Mouse (Mus musculus) intestine, embryonic 14.5 days (tissue): Measurements from ENCODE around the gene Lcn4. TPM values are rescaled to one million over a fixed set of nuclear protein-coding genes. Genes with fewer than 3 reads are reported as not detected.

ENCODE experiments used
- ATAC-seq: fragments of 200-750 bp; cut with Nextera tagmentation; replicated peaks from 2 replicates; pipeline ENCODE4 v1.8.0; 2017; ENCODE audit warnings: low read depth, moderate number of reproducible peaks, moderate TSS enrichment, moderate library complexity; ENCODE audit not compliant: low FRiP score, low TSS enrichment
- DNase-seq: peaks from one replicate; pipeline ENCODE4 v3.0.0-alpha.2; 2018; ENCODE audit warnings: low spot score
- H3K27ac ChIP-seq: fragments of 300-500 bp; sonication (generic); 2 replicates; pipeline ENCODE4 v1.5.1; 2014; ENCODE audit warnings: low read depth, mild to moderate bottlenecking, control low read depth
- H3K27me3 ChIP-seq: fragments of 300-500 bp; sonication (generic); replicated peaks from 2 replicates; pipeline ENCODE4 v1.6.1; 2014; ENCODE audit warnings: low read length, control low read depth; ENCODE audit not compliant: control insufficient read depth, insufficient read depth
- H3K36me3 ChIP-seq: fragments of 300-500 bp; sonication (generic); 2 replicates; pipeline ENCODE4 v1.6.1; 2014; ENCODE audit warnings: low read length, control low read depth; ENCODE audit not compliant: control insufficient read depth, insufficient read depth
- H3K4me1 ChIP-seq: fragments of 300-500 bp; sonication (generic); replicated peaks from 2 replicates; pipeline ENCODE4 v1.6.1; 2014; ENCODE audit warnings: low read length, control low read depth, mixed read lengths; ENCODE audit not compliant: control insufficient read depth, insufficient read depth
- H3K4me2 ChIP-seq: fragments of 300-500 bp; sonication (generic); 2 replicates; pipeline ENCODE4 v1.6.1; 2014; ENCODE audit warnings: low read length
- H3K4me3 ChIP-seq: fragments of 300-500 bp; sonication (generic); 2 replicates; pipeline ENCODE4 v1.5.1; 2014; ENCODE audit warnings: low read depth, low read length, control low read depth, mixed read lengths
- H3K9ac ChIP-seq: fragments of 300-500 bp; sonication (generic); 2 replicates; pipeline ENCODE4 v1.6.1; 2014; ENCODE audit warnings: mild to moderate bottlenecking, low read length
- H3K9me3 ChIP-seq: fragments of 300-500 bp; sonication (generic); 2 replicates; pipeline ENCODE4 v1.6.1; 2016; ENCODE audit warnings: low read length, control low read depth; ENCODE audit not compliant: control insufficient read depth
- WGBS: fragments of 180-500 bp; shearing (Covaris S2); extraction: QIAGEN DNeasy Blood & Tissue Kit; methylation state at CpG from one replicate; pipeline ENCODE4 v1.1.7; 2014; 5-methylcytosine and 5-hydroxymethylcytosine counted together
- polyA plus RNA-seq: library from polyadenylated mRNA; unstranded; fragments of >200 nt; fragmentation: Nextera tagmentation; extraction: Ambion mirVana; gene quantifications from 2 replicates; pipeline ENCODE4 v1.2.1, GENCODE M21; 2014

The Lcn4 gene
- polyA plus RNA-seq, 1 experiment from 2014 or later, result not detected

DNA sequence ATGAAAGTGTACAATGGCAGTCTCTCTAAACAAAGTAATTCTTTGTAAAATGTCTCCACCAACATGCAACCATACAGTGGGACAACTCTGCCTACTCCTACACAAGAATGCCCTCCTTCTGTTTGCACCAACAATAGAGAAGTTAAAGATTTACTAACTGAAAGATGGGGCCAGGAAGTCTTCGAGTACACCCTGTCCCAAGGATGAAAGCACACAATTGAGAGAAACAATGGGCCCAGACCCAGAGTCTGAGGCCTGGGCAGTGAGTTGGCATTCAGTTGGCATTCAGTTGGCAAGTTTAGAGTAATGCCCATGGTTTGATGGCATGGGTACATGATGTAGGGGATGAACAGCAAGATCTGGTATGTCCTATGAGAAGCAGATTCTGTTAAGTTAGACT lies 16.4 kb downstream of the Lcn4 start:
- Histone ChIP-seq H3K9me3 (no peaks in the 10 kb centered on the region), H3K4me3 (no peak overlapping the region), H3K4me1 (no peaks in the 10 kb centered on the region), H3K27ac (no peak overlapping the region), H3K9ac (no peak overlapping the region), H3K36me3 (no peaks in the 10 kb centered on the region), H3K4me2 (no peak overlapping the region), H3K27me3 (no peaks in the 10 kb centered on the region)
- ATAC-seq (no peak), DNase-seq (no peak)
- 52% methylated on average over 1 of the region's 1 CpGs for WGBS

GRCm38 (mm10) chr2:26646643-26647293 lies 24.3 kb downstream of the Lcn4 start:
- Histone ChIP-seq H3K9me3 (no peaks in the 10 kb centered on the region), H3K27me3 (no peaks in the 10 kb centered on the region), H3K36me3 (no peaks in the 10 kb centered on the region), H3K27ac (no peak overlapping the region), H3K4me1 (no peaks in the 10 kb centered on the region), H3K4me3 (no peak overlapping the region), H3K9ac (no peak overlapping the region), H3K4me2 (no peak overlapping the region)
- DNase-seq, result peak; percentile 95
- WGBS, result 31% methylated on average over 3 of the region's 3 CpGs
- ATAC-seq, result peak; percentile 90

GRCm38 (mm10) chr2:26643942-26644341 lies 27.1 kb downstream of the Lcn4 start:
- ATAC-seq (no peak), DNase-seq (peak; percentile 84)
- Histone ChIP-seq H3K4me3 (no peak overlapping the region), H3K27ac (no peak overlapping the region), H3K9ac (no peak overlapping the region), H3K27me3 (no peaks in the 10 kb centered on the region), H3K9me3 (no peaks in the 10 kb centered on the region), H3K4me2 (no peak overlapping the region), H3K4me1 (peaks cover 8% of the 10 kb centered on the region), H3K36me3 (peaks cover under 1% of the 10 kb centered on the region; the same call in 1 of the 2 replicates)
- 65% methylated on average over 2 of the region's 2 CpGs for WGBS

- 70% methylated on average over 7 of the region's 7 CpGs for WGBS
- Histone ChIP-seq H3K27ac (peak overlapping the region; percentile 54; the same call in 1 of the 2 replicates), H3K27me3 (no peaks in the 10 kb centered on the region), H3K36me3 (peaks cover 28% of the 10 kb centered on the region), H3K9me3 (no peaks in the 10 kb centered on the region), H3K4me2 (no peak overlapping the region), H3K9ac (no peak overlapping the region), H3K4me1 (peaks cover 23% of the 10 kb centered on the region), H3K4me3 (no peak overlapping the region)
- no peak for DNase-seq
- no peak for ATAC-seq
These were observed 30.0 kb downstream of the Lcn4 start for GRCm38 (mm10) chr2:26641006-26641647.

DNA sequence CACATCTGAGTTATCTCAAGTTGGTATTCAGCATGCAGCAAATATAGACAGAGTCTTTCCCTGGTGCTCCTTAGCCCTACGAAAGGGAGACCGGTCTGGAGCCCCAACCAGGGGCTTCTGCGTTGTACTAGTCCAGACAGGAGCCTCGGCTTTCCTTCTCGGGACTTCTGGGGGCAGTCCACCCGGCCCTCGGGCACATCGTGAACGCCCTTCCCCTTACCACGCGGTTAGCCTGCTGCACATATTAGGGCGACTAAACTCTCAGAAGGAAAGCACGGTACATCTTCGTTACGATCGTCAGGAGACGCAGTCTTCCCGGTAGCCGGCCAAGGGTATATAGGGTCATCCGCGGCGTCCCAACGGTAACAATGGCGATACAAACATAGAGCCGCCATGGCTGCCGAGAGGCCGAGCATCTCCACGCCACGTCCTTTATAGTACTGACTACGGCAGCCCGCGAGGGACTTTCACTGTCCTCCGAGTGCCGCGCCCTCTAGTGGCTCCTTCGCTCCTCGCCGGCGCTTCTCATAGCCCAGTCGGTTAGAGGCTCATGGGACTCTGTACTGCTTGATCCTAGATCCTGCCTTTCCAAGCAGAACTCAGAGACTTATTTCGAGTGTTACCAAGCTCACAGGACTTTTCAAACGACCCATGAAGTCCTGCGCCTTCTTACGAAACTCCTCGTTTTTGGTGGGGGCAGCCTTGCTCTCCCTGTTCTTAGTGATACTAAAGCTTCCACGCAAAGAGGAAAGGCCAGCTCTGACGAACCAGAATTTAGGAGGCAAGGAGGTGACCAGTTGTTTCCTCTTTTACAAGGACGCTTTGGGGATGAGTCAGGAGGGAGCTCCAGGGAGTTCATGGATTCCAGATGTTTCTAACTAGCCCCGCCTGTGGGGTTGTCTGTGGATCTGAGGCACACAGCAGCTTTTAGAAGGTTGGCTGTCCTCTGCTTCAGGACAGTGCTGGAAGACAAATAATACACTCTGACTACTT lies 30.9 kb downstream of the Lcn4 start:
- H3K4me1 ChIP-seq, result peaks cover 23% of the 10 kb centered on the region
- WGBS, result 5% methylated on average over 49 of the region's 49 CpGs

GRCm38 (mm10) chr2:26639083-26639482 lies 32.0 kb downstream of the Lcn4 start:
- peak overlapping the region; percentile 97 for H3K9ac ChIP-seq
- H3K27me3 ChIP-seq, result no peaks in the 10 kb centered on the region
- ATAC-seq, result 0 out of 2 replicates have a peak, but pooled peaks have one; percentile 30
- peaks cover 49% of the 10 kb centered on the region for H3K36me3 ChIP-seq
- H3K4me1 ChIP-seq, result peaks cover 23% of the 10 kb centered on the region
- peak overlapping the region; percentile 91 for H3K4me2 ChIP-seq
- 5% methylated on average over 8 of the region's 8 CpGs for WGBS
- H3K27ac ChIP-seq, result peak overlapping the region; percentile 76; the same call in 1 of the 2 replicates
- DNase-seq, result no peak
- peak overlapping the region; percentile 97 for H3K4me3 ChIP-seq
- H3K9me3 ChIP-seq, result no peaks in the 10 kb centered on the region

More for the DNA sequence above, 30.9 kb downstream of the Lcn4 start:
- Histone ChIP-seq H3K4me2 (peak overlapping the region; percentile 91), H3K9me3 (no peaks in the 10 kb centered on the region), H3K9ac (peak overlapping the region; percentile 97), H3K27ac (peak overlapping the region; percentile 76), H3K27me3 (no peaks in the 10 kb centered on the region), H3K4me3 (peak overlapping the region; percentile 97), H3K36me3 (peaks cover 38% of the 10 kb centered on the region)
- DNase-seq (peak; percentile 100), ATAC-seq (peak; percentile 85)

DNA sequence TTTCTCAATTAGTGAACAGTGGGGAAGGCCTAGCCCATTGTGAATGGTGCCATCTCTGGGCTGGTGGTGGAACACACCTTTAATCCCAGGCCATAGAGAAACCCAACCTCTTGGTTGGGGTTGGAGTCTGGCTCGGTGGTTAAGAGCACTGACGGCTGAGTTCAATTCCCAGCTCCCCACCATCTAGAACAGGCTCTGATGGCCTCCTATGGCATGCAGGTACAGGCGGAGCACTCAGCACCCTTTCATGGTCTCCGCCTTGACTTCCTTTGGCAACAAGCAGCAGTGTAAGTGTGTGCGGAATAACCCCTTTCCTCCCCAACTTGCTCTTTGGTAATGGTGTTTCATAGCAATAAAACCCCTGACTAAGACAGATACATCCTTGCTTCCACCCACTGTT lies 32.5 kb downstream of the Lcn4 start:
- Histone ChIP-seq H3K9me3 (no peaks in the 10 kb centered on the region), H3K27ac (no peak overlapping the region), H3K4me1 (peaks cover 23% of the 10 kb centered on the region), H3K4me2 (peak overlapping the region; percentile 91), H3K27me3 (no peaks in the 10 kb centered on the region), H3K36me3 (peaks cover 50% of the 10 kb centered on the region), H3K9ac (peak overlapping the region; percentile 97), H3K4me3 (peak overlapping the region; percentile 97)
- DNase-seq (no peak), ATAC-seq (no peak)
- WGBS, result 79% methylated on average over 5 of the region's 5 CpGs

DNA sequence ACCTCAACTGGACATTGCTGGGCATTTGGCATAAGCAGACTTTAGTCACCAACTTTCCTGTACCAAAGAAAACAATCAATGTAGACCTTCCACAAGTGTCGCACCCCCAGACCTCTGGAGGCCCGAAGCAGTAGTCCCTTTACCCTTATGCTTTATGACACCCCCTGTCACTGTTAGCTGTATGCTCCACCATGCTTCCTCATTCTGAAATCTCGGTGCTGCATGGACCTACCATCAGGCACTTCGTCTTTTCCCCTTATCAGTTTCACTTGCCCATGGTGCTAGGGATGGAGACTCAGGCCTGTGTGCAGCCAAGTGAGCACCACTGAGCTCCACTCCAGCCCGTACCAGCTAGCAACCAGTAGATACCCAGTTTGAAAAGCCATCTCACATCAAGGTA lies 33.0 kb downstream of the Lcn4 start:
- Histone ChIP-seq H3K9ac (no peak overlapping the region), H3K4me3 (peak overlapping the region; percentile 97), H3K27me3 (no peaks in the 10 kb centered on the region), H3K4me2 (peak overlapping the region; percentile 91), H3K27ac (no peak overlapping the region), H3K9me3 (no peaks in the 10 kb centered on the region), H3K36me3 (peaks cover 50% of the 10 kb centered on the region), H3K4me1 (peaks cover 23% of the 10 kb centered on the region)
- DNase-seq, result no peak
- WGBS, result 84% methylated on average over 5 of the region's 5 CpGs
- no peak for ATAC-seq
